Mouse (Mus musculus) lung, embryonic 14.5 days (tissue): ENCODE measurements at regions not wholly inside any gene's neighbourhood (a gene's known extent, or its start where the extent isn't known, plus 50 kb on each side); places are given as distances from the start of the nearest gene placed in this dataset.

Experiments used
- ATAC-seq: fragments of 200-750 bp; cut with Nextera tagmentation; 2 replicates; pipeline ENCODE4 v1.8.0; 2017; ENCODE audit warnings: mild to moderate bottlenecking, moderate TSS enrichment, moderate library complexity; ENCODE audit not compliant: insufficient read depth
- DNase-seq: peaks from one replicate; pipeline ENCODE4 v3.0.0-alpha.2; 2015
- H3K27ac ChIP-seq: fragments of 300-500 bp; sonication (generic); 2 replicates; pipeline ENCODE4 v1.5.1; 2014; ENCODE audit warnings: low read depth, mild to moderate bottlenecking, moderate library complexity
- H3K27me3 ChIP-seq: fragments of 300-500 bp; sonication (generic); 2 replicates; pipeline ENCODE4 v1.6.1; 2014; ENCODE audit warnings: low read length, control low read depth; ENCODE audit not compliant: insufficient read depth
- H3K36me3 ChIP-seq: fragments of 300-500 bp; sonication (generic); 2 replicates; pipeline ENCODE4 v1.6.1; 2014; ENCODE audit warnings: control low read depth; ENCODE audit not compliant: insufficient read depth
- H3K4me1 ChIP-seq: fragments of 300-500 bp; sonication (generic); 2 replicates; pipeline ENCODE4 v1.6.1; 2014; ENCODE audit warnings: antibody characterized with exemption, control low read depth; ENCODE audit not compliant: insufficient read depth
- H3K4me2 ChIP-seq: fragments of 300-500 bp; sonication (generic); 2 replicates; pipeline ENCODE4 v1.6.1; 2014; ENCODE audit warnings: mild to moderate bottlenecking
- H3K4me3 ChIP-seq: fragments of 300-500 bp; sonication (generic); 2 replicates; pipeline ENCODE4 v1.5.1; 2014; ENCODE audit warnings: low read depth, low read length
- H3K9ac ChIP-seq: fragments of 300-500 bp; sonication (generic); 2 replicates; pipeline ENCODE4 v1.6.1; 2014
- H3K9me3 ChIP-seq: fragments of 300-500 bp; sonication (generic); 2 replicates; pipeline ENCODE4 v1.6.1; 2016; ENCODE audit warnings: low read depth, low read length, control low read depth
- CTCF ChIP-seq: IDR thresholded peaks from 2 replicates; pipeline ENCODE4 v1.5.1; 2016; ENCODE audit warnings: antibody characterized with exemption, low read depth
- WGBS: fragments of 180-500 bp; shearing (Covaris S2); extraction: QIAGEN DNeasy Blood & Tissue Kit; methylation state at CpG from one replicate; pipeline ENCODE4 v1.1.7; 2014; 5-methylcytosine and 5-hydroxymethylcytosine counted together

DNA sequence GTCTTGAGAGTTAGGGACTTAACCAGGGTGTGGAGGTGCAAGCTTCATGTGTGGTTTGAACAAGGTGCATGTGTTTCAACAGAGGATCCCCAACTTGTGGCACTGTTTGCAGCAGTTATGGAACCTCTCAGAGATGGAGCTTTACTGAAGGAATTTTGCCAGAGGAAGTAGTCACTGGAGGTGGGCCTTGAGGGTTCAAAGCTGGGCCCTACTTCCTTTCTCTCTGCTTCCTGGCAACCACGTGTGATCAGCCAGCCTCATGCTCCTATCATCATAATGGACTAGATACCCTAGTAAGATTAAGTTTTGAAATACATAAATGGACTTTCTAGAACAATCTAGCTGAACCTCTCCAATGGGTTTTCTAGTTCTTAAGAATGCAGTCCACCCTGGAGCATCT, 125.2 kb downstream of the Psmg1 start:
- DNase-seq (no peak), ATAC-seq (no peak)
- Histone ChIP-seq H3K36me3 (no peaks in the 10 kb centered on the region), H3K9me3 (no peaks in the 10 kb centered on the region), H3K4me3 (no peak overlapping the region), H3K4me2 (no peak overlapping the region), H3K4me1 (peaks cover 13% of the 10 kb centered on the region), H3K27me3 (no peaks in the 10 kb centered on the region), H3K9ac (no peak overlapping the region), H3K27ac (no peak overlapping the region)
- no peak for TF ChIP-seq CTCF
- 63% methylated on average over 1 of the region's 1 CpGs for whole genome bisulfite sequencing

DNA sequence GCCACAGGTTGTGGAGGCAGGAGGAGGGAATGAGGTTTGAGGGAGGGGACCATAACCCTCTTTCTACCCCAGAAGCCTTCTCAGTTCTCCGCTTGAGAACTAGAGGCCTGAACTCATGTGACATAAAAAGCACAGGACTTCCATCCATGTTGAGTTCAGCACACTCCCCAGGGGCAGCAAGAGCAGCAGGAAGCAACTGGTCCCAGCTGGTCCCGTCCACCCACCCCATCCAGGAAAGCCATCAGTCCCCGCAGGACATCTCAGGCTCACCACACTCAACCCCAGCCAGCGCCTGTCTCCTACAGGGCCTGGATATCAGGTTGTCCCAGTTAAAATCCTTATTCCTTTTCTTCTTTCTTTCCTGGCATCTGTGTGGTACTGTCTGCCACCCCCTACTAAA, 126.1 kb downstream of the Psmg1 start:
- no peak for ATAC-seq
- no peaks in the 10 kb centered on the region for H3K9me3 ChIP-seq
- peaks cover 14% of the 10 kb centered on the region; the same call in 1 of the 2 replicates for H3K4me1 ChIP-seq
- 0 out of 2 replicates have a peak overlapping the region, but pooled peaks have one; percentile 1 for H3K9ac ChIP-seq
- H3K4me2 ChIP-seq: no peak overlapping the region
- TF ChIP-seq CTCF: no peak
- no peak overlapping the region for H3K4me3 ChIP-seq
- no peaks in the 10 kb centered on the region for H3K36me3 ChIP-seq
- WGBS: 84% methylated on average over 4 of the region's 4 CpGs
- no peak overlapping the region for H3K27ac ChIP-seq
- DNase-seq: no peak
- no peaks in the 10 kb centered on the region for H3K27me3 ChIP-seq

- Histone ChIP-seq H3K27ac (no peak overlapping the region), H3K4me1 (peaks cover 14% of the 10 kb centered on the region; the same call in 1 of the 2 replicates)
Observed at GRCm38 (mm10) chr16:95864106-95864505, 126.7 kb downstream of the Psmg1 start.

DNA sequence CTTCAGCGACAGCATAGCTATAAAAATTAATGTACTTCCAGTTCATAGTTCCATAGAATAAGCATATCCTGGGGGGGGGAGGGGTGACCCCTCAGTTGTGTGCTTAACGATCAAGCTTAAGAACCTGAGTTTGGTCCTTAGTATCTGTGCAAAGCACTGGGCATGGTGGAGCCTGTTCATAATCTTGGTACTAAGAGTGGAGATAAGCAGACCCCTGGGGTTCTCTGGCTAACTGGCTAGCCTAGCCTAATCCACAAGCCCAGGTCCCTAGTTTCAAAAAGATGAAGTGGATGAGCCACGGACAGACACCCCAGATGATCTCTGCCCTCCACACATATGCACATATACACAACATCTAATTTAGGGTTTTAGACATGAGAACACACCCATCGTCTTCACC, 127.2 kb downstream of the Psmg1 start:
- TF ChIP-seq CTCF: no peak
- Histone ChIP-seq H3K9me3 (no peaks in the 10 kb centered on the region), H3K27ac (no peak overlapping the region), H3K4me1 (peaks cover 14% of the 10 kb centered on the region; the same call in 1 of the 2 replicates), H3K4me3 (no peak overlapping the region), H3K27me3 (no peaks in the 10 kb centered on the region), H3K9ac (no peak overlapping the region), H3K36me3 (no peaks in the 10 kb centered on the region), H3K4me2 (no peak overlapping the region)
- DNase-seq (no peak), ATAC-seq (no peak)
- 78% methylated on average over 4 of the region's 4 CpGs for WGBS

More at GRCm38 (mm10) chr16:95864106-95864505, 126.7 kb downstream of the Psmg1 start:
- no peak for ATAC-seq
- no peak for TF ChIP-seq CTCF
- Histone ChIP-seq H3K36me3 (no peaks in the 10 kb centered on the region), H3K9me3 (no peaks in the 10 kb centered on the region), H3K4me2 (no peak overlapping the region), H3K4me3 (no peak overlapping the region), H3K27me3 (no peaks in the 10 kb centered on the region), H3K9ac (0 out of 2 replicates have a peak overlapping the region, but pooled peaks have one; percentile 1)
- WGBS: 63% methylated on average over 13 of the region's 13 CpGs
- DNase-seq: no peak

GRCm38 (mm10) chr16:95862621-95863020, 128.1 kb downstream of the Psmg1 start:
- Histone ChIP-seq H3K27ac (peak overlapping the region; percentile 70; the same call in 1 of the 2 replicates), H3K4me3 (no peak overlapping the region), H3K9me3 (no peaks in the 10 kb centered on the region), H3K9ac (no peak overlapping the region), H3K36me3 (no peaks in the 10 kb centered on the region), H3K27me3 (no peaks in the 10 kb centered on the region), H3K4me1 (peaks cover 14% of the 10 kb centered on the region; the same call in 1 of the 2 replicates), H3K4me2 (no peak overlapping the region)
- ATAC-seq (no peak), DNase-seq (peak; percentile 49)
- 49% methylated on average over 3 of the region's 3 CpGs for WGBS
- no peak for TF ChIP-seq CTCF

GRCm38 (mm10) chr16:95861231-95861690, 129.5 kb downstream of the Psmg1 start:
- H3K9me3 ChIP-seq: no peaks in the 10 kb centered on the region
- ATAC-seq: peak; percentile 78
- H3K4me1 ChIP-seq: peaks cover 14% of the 10 kb centered on the region; the same call in 1 of the 2 replicates
- peak overlapping the region; percentile 72 for H3K27ac ChIP-seq
- no peaks in the 10 kb centered on the region for H3K27me3 ChIP-seq
- H3K36me3 ChIP-seq: no peaks in the 10 kb centered on the region
- TF ChIP-seq CTCF: no peak
- DNase-seq: peak; percentile 87
- H3K4me2 ChIP-seq: no peak overlapping the region
- H3K4me3 ChIP-seq: no peak overlapping the region
- no peak overlapping the region for H3K9ac ChIP-seq
- WGBS: 42% methylated on average over 12 of the region's 12 CpGs

DNA sequence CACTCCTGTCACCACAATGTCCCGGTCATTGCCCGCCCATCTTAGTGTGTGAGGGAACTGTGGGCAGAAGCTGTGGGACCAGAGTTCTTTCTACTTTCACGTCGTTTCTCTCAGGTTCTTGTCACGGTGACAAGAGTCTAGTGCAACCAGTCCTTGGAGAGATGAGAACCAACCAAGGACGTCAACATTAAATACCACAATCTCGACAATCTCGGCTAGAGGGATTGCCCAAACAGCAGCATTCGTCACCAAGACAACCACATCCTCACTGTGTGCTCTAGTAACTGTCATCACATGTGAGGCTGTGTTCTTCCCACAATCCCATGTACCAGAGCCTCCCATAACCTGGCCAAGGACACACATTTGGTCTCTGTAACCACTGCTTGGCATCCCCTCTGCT, 129.9 kb downstream of the Psmg1 start:
- Histone ChIP-seq H3K4me2 (no peak overlapping the region), H3K4me1 (peaks cover 14% of the 10 kb centered on the region; the same call in 1 of the 2 replicates), H3K9ac (no peak overlapping the region), H3K9me3 (no peaks in the 10 kb centered on the region), H3K27ac (peak overlapping the region; percentile 72), H3K27me3 (no peaks in the 10 kb centered on the region), H3K4me3 (no peak overlapping the region), H3K36me3 (no peaks in the 10 kb centered on the region)
- no peak for TF ChIP-seq CTCF
- ATAC-seq (no peak; the same call in 1 of the 2 replicates), DNase-seq (no peak)
- WGBS: 83% methylated on average over 9 of the region's 9 CpGs
